Mouse (Mus musculus): ENCODE results near the gene Cnga3. TPM values are rescaled to one million over a fixed set of nuclear protein-coding genes. Genes with fewer than 3 reads are reported as not detected.

Gene Cnga3
- polyA plus RNA-seq, 1 experiment from 2014 or later, result 0.17 TPM

DNA sequence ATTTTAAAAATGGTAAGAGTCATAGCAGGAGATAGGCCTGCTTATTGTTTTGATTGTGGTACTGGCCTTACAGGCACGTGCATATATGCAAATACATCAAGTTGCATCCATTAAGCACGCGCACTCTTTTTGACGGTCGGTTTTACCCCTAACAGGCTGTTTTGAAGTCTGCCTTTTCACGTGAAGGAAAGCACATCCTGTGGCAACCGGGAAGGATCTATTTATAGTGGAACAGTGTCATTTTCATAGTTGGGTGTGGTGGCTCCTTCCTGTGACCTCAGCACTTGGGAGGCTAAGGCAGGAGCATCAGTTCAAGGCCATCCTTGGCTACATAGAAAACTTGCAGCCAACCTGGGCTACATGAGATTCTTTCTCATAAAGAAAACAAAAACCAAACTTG lies 72.3 kb downstream of the Cnga3 start:
- Histone ChIP-seq H3K4me1 (no peaks in the 10 kb centered on the region), H3K9ac (no peak overlapping the region), H3K27ac (replicated peaks) (no peak overlapping the region), H3K4me3 (replicated peaks) (no peak overlapping the region), H3K9me3 (replicated peaks) (no peaks in the 10 kb centered on the region), H3K36me3 (no peaks in the 10 kb centered on the region), H3K4me2 (replicated peaks) (no peak overlapping the region), H3K27me3 (no peaks in the 10 kb centered on the region)
- no peak for ATAC-seq (ENCODE audit: insufficient number of reproducible peaks, low FRiP score, low TSS enrichment, low read depth)
- WGBS, result 74% methylated on average over 7 of the region's 7 CpGs

DNA sequence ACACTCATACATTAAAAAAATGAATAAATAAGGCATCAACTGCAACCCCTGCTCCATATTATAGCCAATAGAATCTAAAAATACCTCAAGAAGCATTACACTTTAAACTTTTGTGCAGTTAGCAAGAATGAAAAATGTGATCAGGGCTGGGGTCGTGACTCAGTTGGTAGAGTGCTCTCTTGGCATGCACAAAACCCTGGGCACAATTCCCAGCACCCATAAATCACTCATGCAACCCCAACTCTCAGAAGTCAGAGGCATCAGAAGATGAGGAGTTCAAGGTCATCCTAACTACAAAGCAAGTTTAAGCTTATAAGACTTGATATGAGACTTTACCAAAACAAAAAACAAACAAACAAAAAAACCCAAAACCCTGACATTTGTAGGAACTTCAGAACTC lies 73.5 kb downstream of the Cnga3 start:
- H3K27ac ChIP-seq (replicated peaks), result no peak overlapping the region
- H3K9me3 ChIP-seq (replicated peaks), result no peaks in the 10 kb centered on the region
- no peak for ATAC-seq (ENCODE audit: insufficient number of reproducible peaks, low FRiP score, low TSS enrichment, low read depth)
- H3K36me3 ChIP-seq, result no peaks in the 10 kb centered on the region
- no peak overlapping the region for H3K9ac ChIP-seq
- H3K4me2 ChIP-seq (replicated peaks), result no peak overlapping the region
- no peaks in the 10 kb centered on the region for H3K27me3 ChIP-seq
- WGBS, result 88% methylated on average over 1 of the region's 1 CpGs
- no peaks in the 10 kb centered on the region for H3K4me1 ChIP-seq
- no peak overlapping the region for H3K4me3 ChIP-seq (replicated peaks)

DNA sequence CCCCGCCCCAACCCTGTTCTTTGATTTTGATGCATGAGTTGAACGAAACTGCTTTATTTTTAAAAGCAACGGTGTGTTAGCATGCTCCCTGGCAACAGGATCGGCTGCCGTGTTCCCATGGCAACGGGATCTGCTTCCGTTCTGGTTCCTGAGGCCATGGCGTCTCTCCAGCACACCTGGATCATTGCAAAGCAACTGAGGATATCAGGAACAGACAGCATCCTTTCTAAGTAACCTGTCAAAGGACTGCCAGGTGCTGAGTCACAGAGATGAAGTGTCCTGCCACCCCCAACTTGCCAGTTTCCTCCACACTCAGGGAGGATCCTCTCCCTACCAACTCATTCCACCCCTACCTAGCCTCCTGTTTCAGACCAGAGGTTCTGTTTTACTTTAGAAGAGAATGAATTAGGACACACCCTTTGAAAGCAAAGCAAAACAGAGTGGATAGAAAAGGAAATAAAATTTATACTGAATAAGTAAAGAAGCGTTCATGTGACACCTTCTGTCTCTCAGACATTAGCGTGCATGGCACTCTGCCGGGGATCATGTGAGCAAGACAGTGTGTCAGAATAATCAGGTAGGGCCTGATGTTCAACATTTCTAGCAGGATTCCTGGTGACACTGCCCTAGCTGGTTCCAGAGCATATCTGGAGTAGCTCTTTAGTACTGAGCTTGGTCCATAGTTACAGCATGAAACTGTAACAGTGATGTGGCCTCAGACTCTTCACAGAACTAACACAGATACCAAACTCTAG lies 74.1 kb downstream of the Cnga3 start:
- H3K9ac ChIP-seq, result no peak overlapping the region
- no peaks in the 10 kb centered on the region for H3K27me3 ChIP-seq
- H3K9me3 ChIP-seq (replicated peaks), result no peaks in the 10 kb centered on the region
- no peaks in the 10 kb centered on the region for H3K4me1 ChIP-seq
- H3K27ac ChIP-seq (replicated peaks), result no peak overlapping the region
- no peak overlapping the region for H3K4me3 ChIP-seq (replicated peaks)
- no peak overlapping the region for H3K4me2 ChIP-seq (replicated peaks)
- ATAC-seq (ENCODE audit: insufficient number of reproducible peaks, low FRiP score, low TSS enrichment, low read depth), result no peak
- no peaks in the 10 kb centered on the region for H3K36me3 ChIP-seq
- WGBS, result 48% methylated on average over 11 of the region's 11 CpGs

DNA sequence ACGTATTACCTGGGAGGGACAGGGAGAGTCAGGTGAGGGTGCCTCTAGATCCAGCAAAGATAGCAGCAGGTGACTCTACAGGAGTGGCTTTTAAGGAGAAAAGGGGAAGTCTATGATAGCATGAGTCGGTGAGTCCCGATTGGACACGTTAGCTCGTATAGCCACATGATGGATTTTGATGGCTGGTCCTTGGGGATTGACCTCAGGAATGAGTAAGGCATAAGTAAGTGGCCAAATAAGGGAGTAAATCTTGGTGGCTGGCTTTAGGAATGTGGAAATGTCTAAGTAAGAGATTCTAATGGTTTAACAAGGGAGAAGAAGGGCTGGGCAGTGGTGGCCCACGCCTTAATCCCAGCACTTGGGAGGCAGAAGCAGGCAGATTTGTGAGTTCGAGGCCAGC lies 74.7 kb downstream of the Cnga3 start:
- H3K4me3 ChIP-seq (replicated peaks), result no peak overlapping the region
- 74% methylated on average over 7 of the region's 7 CpGs for WGBS
- no peak overlapping the region for H3K9ac ChIP-seq
- H3K27me3 ChIP-seq, result no peaks in the 10 kb centered on the region
- no peaks in the 10 kb centered on the region for H3K36me3 ChIP-seq
- no peak for ATAC-seq (ENCODE audit: insufficient number of reproducible peaks, low FRiP score, low TSS enrichment, low read depth)
- H3K4me2 ChIP-seq (replicated peaks), result no peak overlapping the region
- no peaks in the 10 kb centered on the region for H3K4me1 ChIP-seq
- no peaks in the 10 kb centered on the region for H3K9me3 ChIP-seq (replicated peaks)
- no peak overlapping the region for H3K27ac ChIP-seq (replicated peaks)

DNA sequence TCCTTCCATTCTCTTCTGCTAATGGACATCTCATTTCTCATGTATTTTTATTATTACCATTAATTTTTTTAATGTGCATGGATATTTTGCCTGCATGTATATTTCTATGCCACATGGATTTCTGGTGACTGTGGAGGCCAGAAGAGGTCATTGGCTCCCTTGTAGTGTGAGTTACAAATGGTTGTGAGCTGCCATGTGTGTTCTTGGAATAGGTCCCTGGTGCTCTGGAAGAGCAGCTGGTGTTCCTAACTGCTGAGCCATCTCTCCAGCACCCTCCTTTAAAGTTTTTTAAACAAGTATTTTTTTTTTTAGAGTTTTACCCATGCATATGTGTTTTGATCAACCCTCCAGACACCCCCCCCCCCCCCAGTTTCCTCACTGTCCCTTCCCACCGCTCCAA lies 82.2 kb downstream of the Cnga3 start:
- Histone ChIP-seq H3K36me3 (no peaks in the 10 kb centered on the region), H3K4me3 (replicated peaks) (no peak overlapping the region), H3K9ac (no peak overlapping the region), H3K9me3 (replicated peaks) (no peaks in the 10 kb centered on the region), H3K27ac (replicated peaks) (no peak overlapping the region), H3K27me3 (no peaks in the 10 kb centered on the region), H3K4me2 (replicated peaks) (no peak overlapping the region), H3K4me1 (peaks cover 4% of the 10 kb centered on the region; the same call in 1 of the 2 replicates)
- ATAC-seq (ENCODE audit: insufficient number of reproducible peaks, low FRiP score, low TSS enrichment, low read depth), result no peak
- WGBS, result 52% methylated on average over 1 of the region's 1 CpGs

DNA sequence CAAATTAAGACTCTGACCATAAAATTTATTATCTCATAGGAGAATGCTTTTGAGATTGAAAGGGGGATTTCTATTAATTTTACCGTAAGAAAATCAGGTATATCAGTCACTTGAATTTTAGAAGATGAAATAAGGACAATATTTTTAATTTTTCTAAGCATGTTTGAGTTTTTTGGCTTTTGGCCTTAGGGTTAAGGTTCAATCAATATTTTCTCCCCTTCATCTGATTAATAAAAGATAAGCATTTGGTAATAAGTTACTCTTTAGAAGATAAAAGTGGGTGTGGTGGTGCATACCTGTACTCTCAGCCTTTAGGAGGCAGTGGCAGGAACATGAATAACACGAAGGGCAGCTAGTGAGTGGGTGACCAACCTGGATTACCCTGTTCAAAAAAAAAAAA lies 84.7 kb downstream of the Cnga3 start:
- peaks cover 4% of the 10 kb centered on the region; the same call in 1 of the 2 replicates for H3K4me1 ChIP-seq
- H3K9ac ChIP-seq, result no peak overlapping the region
- H3K9me3 ChIP-seq (replicated peaks), result no peaks in the 10 kb centered on the region
- H3K4me3 ChIP-seq (replicated peaks), result 0 out of 2 replicates have a peak overlapping the region, but pooled peaks have one; percentile 62
- H3K36me3 ChIP-seq, result no peaks in the 10 kb centered on the region
- no peak overlapping the region for H3K27ac ChIP-seq (replicated peaks)
- H3K4me2 ChIP-seq (replicated peaks), result no peak overlapping the region
- 91% methylated on average over 2 of the region's 2 CpGs for WGBS
- H3K27me3 ChIP-seq, result no peaks in the 10 kb centered on the region
- no peak for ATAC-seq (ENCODE audit: insufficient number of reproducible peaks, low FRiP score, low TSS enrichment, low read depth)

DNA sequence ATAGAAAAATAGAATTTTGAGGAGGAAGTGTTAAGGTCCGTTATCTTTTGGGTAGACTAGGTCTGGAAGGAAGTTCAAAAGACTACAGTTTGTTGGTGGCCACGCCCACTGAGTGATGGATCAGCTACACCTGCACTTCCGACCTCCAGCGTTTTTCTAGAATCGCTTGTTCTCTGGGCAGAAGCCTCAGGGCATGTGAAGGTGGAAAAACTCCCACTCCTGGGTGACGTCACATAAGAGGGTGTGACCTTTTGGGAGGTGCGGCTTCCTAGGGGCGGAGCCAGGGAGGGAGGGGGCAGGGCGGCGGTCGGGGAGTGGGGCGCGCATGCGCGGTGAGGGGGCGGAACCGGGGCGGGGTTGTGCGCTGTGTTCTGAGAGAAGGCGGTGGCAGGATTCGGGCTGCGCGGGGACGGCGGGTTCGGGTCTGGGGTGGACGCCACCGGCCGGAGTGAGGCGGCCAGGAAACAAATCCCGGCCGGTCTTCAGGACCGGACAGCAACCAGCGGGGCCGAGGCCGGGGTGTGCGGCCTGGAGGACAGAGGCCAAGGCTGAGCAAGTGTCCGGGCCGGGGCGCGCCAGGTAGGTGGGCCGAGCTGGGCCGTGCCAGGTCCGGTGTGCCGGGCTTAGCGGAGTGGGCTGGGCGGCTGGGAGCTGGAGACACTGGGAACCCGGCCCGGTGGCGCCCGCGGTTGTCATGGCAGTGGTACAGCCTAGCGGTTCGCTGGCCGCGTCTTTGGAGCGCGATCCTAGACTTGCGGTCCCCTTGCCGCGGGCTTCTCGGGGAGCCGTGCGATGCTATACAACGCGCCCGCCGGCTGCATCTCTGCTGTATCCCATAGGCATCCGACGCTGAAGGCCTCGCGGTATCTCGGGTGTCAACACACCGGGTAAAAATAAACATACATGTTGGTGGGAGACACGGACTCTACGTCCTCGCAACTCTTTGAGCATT lies 85.6 kb downstream of the Cnga3 start, which contains the start of gene Inpp4a:
Inpp4a (plus strand) TSS at position 326 of the 952 bp plus-strand sequence.
- ATAC-seq (ENCODE audit: insufficient number of reproducible peaks, low FRiP score, low TSS enrichment, low read depth), result peak; percentile 90
- H3K9ac ChIP-seq, result peak within 1 kb of the TSS; percentile 62
- H3K36me3 ChIP-seq, result no peaks in the 10 kb centered on the region
- peak within 1 kb of the TSS; percentile 62 for H3K4me3 ChIP-seq (replicated peaks)
- H3K27me3 ChIP-seq, result no peaks in the 10 kb centered on the region
- H3K4me2 ChIP-seq (replicated peaks), result peak within 1 kb of the TSS; percentile 64
- WGBS, result under 1% methylated on average over 77 of the region's 77 CpGs
- H3K27ac ChIP-seq (replicated peaks), result no peak within 1 kb of the TSS; the same call in 1 of the 2 replicates
- H3K4me1 ChIP-seq, result peaks cover 4% of the 10 kb centered on the region; the same call in 1 of the 2 replicates
- H3K9me3 ChIP-seq (replicated peaks), result no peaks in the 10 kb centered on the region

DNA sequence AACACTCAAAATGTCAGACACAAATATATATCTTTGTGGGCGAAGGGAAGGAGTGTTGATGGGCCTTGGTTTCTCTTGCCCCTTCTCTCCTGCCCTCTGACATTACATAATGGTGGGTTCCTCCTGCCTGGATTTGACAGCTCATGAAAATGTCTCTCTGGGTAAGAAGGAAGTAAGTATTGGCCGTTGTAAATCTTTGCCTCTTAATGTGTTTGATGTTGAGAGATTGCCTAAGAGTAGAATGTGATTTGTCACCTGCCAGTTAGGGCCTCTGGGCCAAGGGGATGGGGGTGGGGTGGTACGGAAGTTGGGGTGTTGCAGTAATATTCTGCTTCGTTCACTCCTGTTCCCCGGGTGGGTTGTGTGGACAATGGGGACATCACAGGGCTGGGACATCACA lies 86.4 kb downstream of the Cnga3 start:
- Histone ChIP-seq H3K4me2 (replicated peaks) (peak overlapping the region; percentile 64), H3K4me3 (replicated peaks) (peak overlapping the region; percentile 62), H3K36me3 (no peaks in the 10 kb centered on the region), H3K27ac (replicated peaks) (no peak overlapping the region), H3K27me3 (no peaks in the 10 kb centered on the region), H3K9ac (0 out of 2 replicates have a peak overlapping the region, but pooled peaks have one; percentile 5), H3K4me1 (peaks cover 4% of the 10 kb centered on the region; the same call in 1 of the 2 replicates), H3K9me3 (replicated peaks) (no peaks in the 10 kb centered on the region)
- no peak for ATAC-seq (ENCODE audit: insufficient number of reproducible peaks, low FRiP score, low TSS enrichment, low read depth)
- 67% methylated on average over 5 of the region's 5 CpGs for WGBS

DNA sequence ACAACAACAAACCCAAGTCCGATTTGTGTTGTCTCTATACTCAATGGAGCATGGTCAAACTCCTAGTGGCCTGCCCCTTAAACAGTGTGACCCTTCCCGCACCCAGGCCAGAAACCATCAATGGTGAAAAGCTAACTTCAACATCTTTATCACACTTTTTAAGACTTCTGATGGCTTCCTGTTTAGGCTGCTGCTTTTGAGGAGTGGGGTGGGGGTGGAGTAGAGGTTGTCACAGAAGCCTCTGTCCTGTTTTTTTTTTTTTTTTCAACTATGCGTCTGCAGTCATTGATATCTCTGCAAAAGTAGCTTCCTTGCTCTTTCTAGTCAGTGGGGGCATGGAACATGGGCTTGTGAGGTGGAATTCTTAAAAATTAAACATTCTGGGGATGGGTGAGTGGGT lies 88.6 kb downstream of the Cnga3 start:
- Histone ChIP-seq H3K36me3 (no peaks in the 10 kb centered on the region), H3K27ac (replicated peaks) (no peak overlapping the region), H3K9ac (no peak overlapping the region), H3K4me2 (replicated peaks) (no peak overlapping the region), H3K9me3 (replicated peaks) (no peaks in the 10 kb centered on the region), H3K4me3 (replicated peaks) (no peak overlapping the region), H3K4me1 (peaks cover 4% of the 10 kb centered on the region; the same call in 1 of the 2 replicates), H3K27me3 (no peaks in the 10 kb centered on the region)
- no peak for ATAC-seq (ENCODE audit: insufficient number of reproducible peaks, low FRiP score, low TSS enrichment, low read depth)
- WGBS, result 84% methylated on average over 3 of the region's 3 CpGs

DNA sequence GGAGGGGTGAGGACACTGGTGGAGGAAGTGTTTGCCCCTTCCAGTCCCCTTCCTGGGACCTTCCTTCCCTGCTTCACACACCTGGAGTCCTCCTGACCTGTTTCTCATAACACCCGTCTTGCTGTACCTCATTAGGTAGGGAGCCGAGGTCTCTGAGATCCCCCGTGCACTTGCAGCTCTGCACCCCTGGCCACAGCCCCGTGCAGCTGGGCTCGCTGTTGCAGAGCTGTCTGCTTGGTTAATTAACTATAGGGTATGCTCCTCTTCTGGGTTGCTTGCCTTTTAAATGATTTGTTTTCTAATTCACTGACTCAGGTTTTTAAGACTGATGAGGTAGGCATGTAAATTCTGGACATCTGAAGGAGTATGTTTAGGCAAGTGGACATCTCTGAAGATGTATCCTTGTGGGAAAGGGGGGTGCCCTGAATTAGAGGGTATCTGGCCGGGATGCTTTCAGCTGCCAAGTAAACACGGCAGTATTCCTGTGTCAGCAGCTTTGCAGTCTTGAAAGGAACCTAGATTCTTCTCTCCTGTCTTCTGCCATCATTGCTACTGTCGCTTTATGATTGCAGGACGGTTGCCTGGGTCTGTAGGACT lies 91.6 kb downstream of the Cnga3 start:
- no peak for ATAC-seq (ENCODE audit: insufficient number of reproducible peaks, low FRiP score, low TSS enrichment, low read depth)
- Histone ChIP-seq H3K9ac (no peak overlapping the region), H3K4me1 (peaks cover under 1% of the 10 kb centered on the region; the same call in 1 of the 2 replicates), H3K27me3 (no peaks in the 10 kb centered on the region), H3K4me3 (replicated peaks) (no peak overlapping the region), H3K4me2 (replicated peaks) (no peak overlapping the region), H3K9me3 (replicated peaks) (no peaks in the 10 kb centered on the region), H3K36me3 (no peaks in the 10 kb centered on the region), H3K27ac (replicated peaks) (no peak overlapping the region)
- WGBS, result 84% methylated on average over 9 of the region's 9 CpGs

DNA sequence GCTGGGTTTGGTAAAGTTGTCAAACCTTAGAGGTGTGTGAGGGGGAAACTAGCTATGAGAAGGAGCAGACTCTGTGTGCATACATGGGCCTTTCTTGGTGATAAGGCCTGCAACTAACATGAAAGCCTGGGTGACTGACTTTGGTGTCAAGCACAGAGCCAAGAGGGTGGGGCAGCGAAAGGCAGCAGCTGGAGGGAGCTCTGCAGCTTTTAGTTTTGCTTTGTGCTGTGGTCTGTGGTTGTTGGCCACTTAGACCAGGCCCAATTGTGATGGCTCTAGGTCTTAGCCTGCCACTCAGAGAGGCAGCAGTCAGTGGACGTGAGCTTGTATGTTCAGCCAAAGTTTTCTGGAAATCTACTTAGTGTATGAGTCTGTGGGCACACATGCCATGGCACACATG lies 93.4 kb downstream of the Cnga3 start:
- Histone ChIP-seq H3K27me3 (no peaks in the 10 kb centered on the region), H3K27ac (replicated peaks) (no peak overlapping the region), H3K4me1 (no peaks in the 10 kb centered on the region), H3K4me3 (replicated peaks) (no peak overlapping the region), H3K36me3 (no peaks in the 10 kb centered on the region), H3K9me3 (replicated peaks) (no peaks in the 10 kb centered on the region), H3K9ac (no peak overlapping the region), H3K4me2 (replicated peaks) (no peak overlapping the region)
- ATAC-seq (ENCODE audit: insufficient number of reproducible peaks, low FRiP score, low TSS enrichment, low read depth), result no peak
- WGBS, result 87% methylated on average over 2 of the region's 2 CpGs
